Mouse (Mus musculus) cerebellum, adult 11 months (tissue): ENCODE data around the gene Bysl.
"Not testable (repeated sequence)": the region's sequence is repeated elsewhere in the genome, so short reads cannot be mapped to it uniquely, and the experiment has no call there.

Experiments used
- DNase-seq: peaks from one replicate; pipeline ENCODE4 v3.0.0; 2022

Gene Bysl

GRCm38 (mm10) chr17:47618556-47619311 lies 7.4 kb upstream of the Bysl start:
- no peak for DNase-seq

- no peak for DNase-seq
These were observed 6.5 kb upstream of the Bysl start for GRCm38 (mm10) chr17:47617605-47618307.

- no peak for DNase-seq
These were observed 5.4 kb upstream of the Bysl start for GRCm38 (mm10) chr17:47616652-47617051.

- no peak for DNase-seq
These were observed 4.8 kb upstream of the Bysl start for GRCm38 (mm10) chr17:47616119-47616518.

GRCm38 (mm10) chr17:47614018-47614417 lies 2.7 kb upstream of the Bysl start:
- DNase-seq, result no peak

GRCm38 (mm10) chr17:47611661-47611982 lies 330 bp upstream of the Bysl start:
- no peak for DNase-seq

- DNase-seq, result no peak
These were observed 2.1 kb downstream of the Bysl start for GRCm38 (mm10) chr17:47609182-47609581.

- no peak for DNase-seq
These were observed 5.1 kb downstream of the Bysl start for GRCm38 (mm10) chr17:47606220-47606619.

GRCm38 (mm10) chr17:47602289-47602688 lies 9.0 kb downstream of the Bysl start:
- no peak for DNase-seq

- no peak for DNase-seq
These were observed 9.9 kb downstream of the Bysl start for GRCm38 (mm10) chr17:47601389-47601755.

- no peak for DNase-seq
These were observed 10.5 kb downstream of the Bysl start for GRCm38 (mm10) chr17:47600601-47601388.

GRCm38 (mm10) chr17:47599511-47600297 lies 11.6 kb downstream of the Bysl start:
- no peak for DNase-seq

GRCm38 (mm10) chr17:47598580-47599304 lies 12.6 kb downstream of the Bysl start:
- not testable (repeated sequence) for DNase-seq

- no peak for DNase-seq
These were observed 13.3 kb downstream of the Bysl start for GRCm38 (mm10) chr17:47597838-47598579.

- no peak for DNase-seq
These were observed 14.0 kb downstream of the Bysl start for GRCm38 (mm10) chr17:47597261-47597660.

- no peak for DNase-seq
These were observed 14.5 kb downstream of the Bysl start for GRCm38 (mm10) chr17:47596839-47597164.

GRCm38 (mm10) chr17:47596162-47596838 lies 15.0 kb downstream of the Bysl start:
- no peak for DNase-seq

GRCm38 (mm10) chr17:47595248-47596161 lies 15.8 kb downstream of the Bysl start:
- no peak for DNase-seq

GRCm38 (mm10) chr17:47594969-47595247 lies 16.4 kb downstream of the Bysl start:
- no peak for DNase-seq
